8 mouse cellular contexts compared by ENCODE assay signal in the genomic region with DNA sequence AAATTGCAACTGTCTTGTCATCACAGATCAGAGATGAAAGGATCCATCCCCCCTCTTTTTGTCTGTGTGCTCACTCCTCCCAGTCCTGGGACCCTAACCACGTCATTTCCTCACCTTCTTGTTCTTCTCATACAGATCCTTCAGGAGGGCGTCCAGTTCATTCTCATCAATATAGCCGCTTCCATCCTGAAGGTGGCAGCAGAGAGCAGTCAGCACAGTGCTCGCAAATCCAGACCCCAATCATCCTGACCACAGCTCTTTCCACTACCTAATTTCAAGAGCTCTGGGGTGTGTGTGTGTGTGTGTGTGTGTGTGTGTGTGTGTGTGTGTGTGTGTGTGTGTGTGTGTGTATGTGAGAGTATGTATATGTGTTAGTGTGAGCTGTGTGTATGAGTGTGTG. TPM values are rescaled to one million over a fixed set of nuclear protein-coding genes. Genes with fewer than 3 reads are reported as not detected.
DNase-seq lines count a peak whose midpoint lies in the region; ATAC-seq lines count a peak whose summit lies in the region.

No protein-coding gene starts in this region.

- ATAC-seq in hindbrain, embryonic 12.5 days (ENCODE audit: low FRiP score): peak; percentile 40; the same call in 1 of the 2 replicates
- ATAC-seq in midbrain, embryonic 16.5 days: peak; percentile 62

- H3K9me3 ChIP-seq in hindbrain, embryonic 12.5 days (replicated peaks): no peaks in the 10 kb centered on the region
- no peaks in the 10 kb centered on the region for H3K9me3 ChIP-seq in midbrain, embryonic 16.5 days (replicated peaks; ENCODE audit: control insufficient read depth, low read length, poor library complexity, severe bottlenecking)

- H3K4me2 ChIP-seq in hindbrain, embryonic 12.5 days (replicated peaks): no peak overlapping the region
- H3K4me2 ChIP-seq in midbrain, embryonic 16.5 days (ENCODE audit: low read length): no peak overlapping the region

- no peaks in the 10 kb centered on the region for H3K36me3 ChIP-seq in hindbrain, embryonic 12.5 days
- no peaks in the 10 kb centered on the region for H3K36me3 ChIP-seq in midbrain, embryonic 16.5 days (ENCODE audit: control insufficient read depth, insufficient read depth, low read length)

- H3K27ac ChIP-seq in hindbrain, embryonic 12.5 days: no peak overlapping the region
- no peak overlapping the region for H3K27ac ChIP-seq in midbrain, embryonic 16.5 days (ENCODE audit: low read length)

- H3K4me1 ChIP-seq in hindbrain, embryonic 12.5 days: no peaks in the 10 kb centered on the region
- peaks cover 8% of the 10 kb centered on the region; the same call in 1 of the 2 replicates for H3K4me1 ChIP-seq in midbrain, embryonic 16.5 days (ENCODE audit: control insufficient read depth, insufficient read depth, low read length)

- no peaks in the 10 kb centered on the region for H3K27me3 ChIP-seq in hindbrain, embryonic 12.5 days
- no peaks in the 10 kb centered on the region for H3K27me3 ChIP-seq in midbrain, embryonic 16.5 days (ENCODE audit: control insufficient read depth, insufficient read depth, low read depth, low read length)

- intact Hi-C loops in left cerebral cortex, postnatal 14 days (cut with DNase I): no loop called here

- no peak overlapping the region for H3K9ac ChIP-seq in hindbrain, embryonic 12.5 days
- no peak overlapping the region for H3K9ac ChIP-seq in midbrain, embryonic 16.5 days (ENCODE audit: low read depth, low read length)

- 2% methylated on average over 4 of the region's 4 CpGs for WGBS in hindbrain, embryonic 12.5 days
- WGBS in midbrain, embryonic 16.5 days: 1% methylated on average over 4 of the region's 4 CpGs

- H3K4me3 ChIP-seq in hindbrain, embryonic 12.5 days: no peak overlapping the region
- no peak overlapping the region for H3K4me3 ChIP-seq in midbrain, embryonic 16.5 days (ENCODE audit: low read depth, low read length)

- peak; percentile 24 for DNase-seq in ovary, postnatal 14 days (ENCODE audit: low spot score)
- DNase-seq in ovary, adult 18-20 months (ENCODE audit: low spot score): no peak
- peak; percentile 5 for DNase-seq in adrenal gland, adult 8-10 months
- peak; percentile 81 for DNase-seq in embryo, embryonic 10.5 days (ENCODE audit: low spot score)
- DNase-seq in left cerebral cortex, postnatal 14 days (ENCODE audit: low spot score in 2 of 2): peak; percentile 56 to 75
- DNase-seq in thymus, postnatal 4 days: peak; percentile 63

RNA-seq across cellular contexts. Expression of gene Calb2, which starts 22.5 kb away (rescaled TPM):
- total RNA-seq in adrenal gland, adult 8-10 months (2022): 1 to 10 TPM in 2 of 4 experiments, under 1 TPM in 1, not detected in 1; 0.52 to 2.2 (median 1.5) TPM
- polyA plus RNA-seq in hindbrain, embryonic 12.5 days (2016; fragmentation: Nextera tagmentation; extraction: Ambion mirVana): 23.9 and 28.8 TPM in 2 replicates
- 10 to 100 TPM; 31.9 to 49.8 TPM for total RNA-seq in left cerebral cortex, postnatal 14 days (2021)
- 290 and 313 TPM in 2 replicates for polyA plus RNA-seq in midbrain, embryonic 16.5 days (2015; fragmentation: Nextera tagmentation; extraction: Ambion mirVana)

RNA-seq across cellular contexts. Expression of gene Gm17720, which starts 43.0 kb away (rescaled TPM):
- not detected for total RNA-seq in adrenal gland, adult 8-10 months (2022)
- not detected in 2 replicates for polyA plus RNA-seq in hindbrain, embryonic 12.5 days (2016; fragmentation: Nextera tagmentation; extraction: Ambion mirVana)
- total RNA-seq in left cerebral cortex, postnatal 14 days (2021): not detected
- not detected in 2 replicates for polyA plus RNA-seq in midbrain, embryonic 16.5 days (2015; fragmentation: Nextera tagmentation; extraction: Ambion mirVana)

RNA-seq across cellular contexts. Expression of gene Gm21964, which starts 44.5 kb away (rescaled TPM):
- total RNA-seq in adrenal gland, adult 8-10 months (2022): not detected
- not detected in 2 replicates for polyA plus RNA-seq in hindbrain, embryonic 12.5 days (2016; fragmentation: Nextera tagmentation; extraction: Ambion mirVana)
- total RNA-seq in left cerebral cortex, postnatal 14 days (2021): not detected
- not detected in 2 replicates for polyA plus RNA-seq in midbrain, embryonic 16.5 days (2015; fragmentation: Nextera tagmentation; extraction: Ambion mirVana)

Comparison
In these comparisons a context has a peak if more than half of its experiments do, and no peak if none do; other contexts are left out.
1. RNA of gene Calb2, which starts 22.5 kb away (total RNA-seq): 31.9 to 49.8 TPM in left cerebral cortex, postnatal 14 days; 0.52 to 2.2 TPM in adrenal gland, adult 8-10 months; every median in the first group is over 10 times any median in the second.